Mouse (Mus musculus): Measurements from ENCODE around the gene Galc.

GRCm38 (mm10) chr12:98180235-98180800 is 78.9 kb downstream of the Galc start:
- TF ChIP-seq POLR2A (IDR thresholded peaks at IDR 0.05; ENCODE audit: insufficient read depth, low read depth, low read length) (no peak), CTCF (IDR thresholded peaks at IDR 0.05; ENCODE audit: insufficient read depth, low read depth, low read length) (no peak)
